Mouse (Mus musculus): ENCODE measurements at regions not wholly inside any gene's neighbourhood (a gene's known extent, or its start where the extent isn't known, plus 50 kb on each side); places are given as distances from the start of the nearest gene placed in this dataset.

GRCm38 (mm10) chr3:125155319-125155718, 248.6 kb upstream of the Ndst4 start:
- Histone ChIP-seq H3K9ac (no peak overlapping the region), H3K36me3 (no peaks in the 10 kb centered on the region), H3K4me1 (replicated peaks) (no peaks in the 10 kb centered on the region), H3K4me2 (no peak overlapping the region), H3K27ac (no peak overlapping the region), H3K9me3 (replicated peaks) (no peaks in the 10 kb centered on the region), H3K27me3 (no peaks in the 10 kb centered on the region), H3K4me3 (no peak overlapping the region)
- WGBS, result 47% methylated on average over 1 of the region's 1 CpGs
- no peak for ATAC-seq (replicated peaks; ENCODE audit: insufficient number of reproducible peaks, insufficient read depth, low FRiP score, low read depth)

- Histone ChIP-seq H3K27me3 (no peaks in the 10 kb centered on the region), H3K9me3 (replicated peaks) (no peaks in the 10 kb centered on the region)
- no peak for ATAC-seq (replicated peaks; ENCODE audit: insufficient number of reproducible peaks, insufficient read depth, low FRiP score, low read depth)
Observed at GRCm38 (mm10) chr3:125159763-125160162, 244.1 kb upstream of the Ndst4 start.

GRCm38 (mm10) chr3:125190571-125190970, 213.3 kb upstream of the Ndst4 start:
- Histone ChIP-seq H3K9ac (no peak overlapping the region), H3K4me3 (no peak overlapping the region), H3K4me1 (replicated peaks) (no peaks in the 10 kb centered on the region), H3K27me3 (no peaks in the 10 kb centered on the region), H3K36me3 (no peaks in the 10 kb centered on the region), H3K9me3 (replicated peaks) (no peaks in the 10 kb centered on the region), H3K27ac (no peak overlapping the region), H3K4me2 (no peak overlapping the region)
- no peak for ATAC-seq (replicated peaks; ENCODE audit: insufficient number of reproducible peaks, insufficient read depth, low FRiP score, low read depth)

More at GRCm38 (mm10) chr3:125159763-125160162, 244.1 kb upstream of the Ndst4 start:
- no peak overlapping the region for H3K27ac ChIP-seq
- no peak overlapping the region for H3K4me3 ChIP-seq
- 73% methylated on average over 5 of the region's 5 CpGs for WGBS
- no peaks in the 10 kb centered on the region for H3K36me3 ChIP-seq
- no peak overlapping the region for H3K4me2 ChIP-seq
- H3K9ac ChIP-seq, result no peak overlapping the region
- no peaks in the 10 kb centered on the region for H3K4me1 ChIP-seq (replicated peaks)

GRCm38 (mm10) chr3:125220913-125221312, 183.0 kb upstream of the Ndst4 start:
- H3K36me3 ChIP-seq, result no peaks in the 10 kb centered on the region
- ATAC-seq (replicated peaks; ENCODE audit: insufficient number of reproducible peaks, insufficient read depth, low FRiP score, low read depth), result no peak
- 75% methylated on average over 2 of the region's 2 CpGs for WGBS
- H3K27me3 ChIP-seq, result no peaks in the 10 kb centered on the region
- H3K27ac ChIP-seq, result no peak overlapping the region
- no peak overlapping the region for H3K9ac ChIP-seq
- no peaks in the 10 kb centered on the region for H3K9me3 ChIP-seq (replicated peaks)
- H3K4me2 ChIP-seq, result no peak overlapping the region
- H3K4me3 ChIP-seq, result no peak overlapping the region
- no peaks in the 10 kb centered on the region for H3K4me1 ChIP-seq (replicated peaks)

GRCm38 (mm10) chr3:125251124-125251523, 152.8 kb upstream of the Ndst4 start:
- no peak overlapping the region for H3K27ac ChIP-seq
- no peak overlapping the region for H3K4me3 ChIP-seq
- ATAC-seq (replicated peaks; ENCODE audit: insufficient number of reproducible peaks, insufficient read depth, low FRiP score, low read depth), result no peak
- no peaks in the 10 kb centered on the region for H3K4me1 ChIP-seq (replicated peaks)
- no peaks in the 10 kb centered on the region for H3K9me3 ChIP-seq (replicated peaks)
- H3K4me2 ChIP-seq, result no peak overlapping the region
- WGBS, result 71% methylated on average over 3 of the region's 3 CpGs
- H3K36me3 ChIP-seq, result no peaks in the 10 kb centered on the region
- no peak overlapping the region for H3K9ac ChIP-seq
- H3K27me3 ChIP-seq, result no peaks in the 10 kb centered on the region

GRCm38 (mm10) chr3:125260909-125261308, 143.0 kb upstream of the Ndst4 start:
- Histone ChIP-seq H3K4me1 (replicated peaks) (no peaks in the 10 kb centered on the region), H3K4me3 (no peak overlapping the region), H3K27ac (no peak overlapping the region), H3K9me3 (replicated peaks) (no peaks in the 10 kb centered on the region), H3K36me3 (no peaks in the 10 kb centered on the region), H3K4me2 (no peak overlapping the region), H3K27me3 (no peaks in the 10 kb centered on the region), H3K9ac (no peak overlapping the region)
- no peak for ATAC-seq (replicated peaks; ENCODE audit: insufficient number of reproducible peaks, insufficient read depth, low FRiP score, low read depth)
- WGBS, result 56% methylated on average over 2 of the region's 2 CpGs

GRCm38 (mm10) chr3:125270695-125271094, 133.2 kb upstream of the Ndst4 start:
- H3K36me3 ChIP-seq, result no peaks in the 10 kb centered on the region
- peak overlapping the region; percentile 11; the same call in 1 of the 2 replicates for H3K4me2 ChIP-seq
- no peak overlapping the region for H3K27ac ChIP-seq
- H3K27me3 ChIP-seq, result no peaks in the 10 kb centered on the region
- WGBS, result 40% methylated on average over 5 of the region's 5 CpGs
- H3K9me3 ChIP-seq (replicated peaks), result no peaks in the 10 kb centered on the region
- no peak overlapping the region for H3K4me3 ChIP-seq
- no peak overlapping the region for H3K9ac ChIP-seq
- ATAC-seq (replicated peaks; ENCODE audit: insufficient number of reproducible peaks, insufficient read depth, low FRiP score, low read depth), result no peak
- H3K4me1 ChIP-seq (replicated peaks), result no peaks in the 10 kb centered on the region

- Histone ChIP-seq H3K27ac (no peak overlapping the region), H3K4me2 (peak overlapping the region; percentile 11; the same call in 1 of the 2 replicates), H3K36me3 (no peaks in the 10 kb centered on the region), H3K4me3 (no peak overlapping the region), H3K9ac (no peak overlapping the region), H3K27me3 (no peaks in the 10 kb centered on the region), H3K4me1 (replicated peaks) (no peaks in the 10 kb centered on the region), H3K9me3 (replicated peaks) (no peaks in the 10 kb centered on the region)
- WGBS, result 16% methylated on average over 2 of the region's 2 CpGs
- no peak for ATAC-seq (replicated peaks; ENCODE audit: insufficient number of reproducible peaks, insufficient read depth, low FRiP score, low read depth)
Observed at GRCm38 (mm10) chr3:125271215-125271614, 132.7 kb upstream of the Ndst4 start.

- no peaks in the 10 kb centered on the region for H3K4me1 ChIP-seq (replicated peaks)
- H3K27ac ChIP-seq, result no peak overlapping the region
- H3K4me2 ChIP-seq, result no peak overlapping the region
- H3K36me3 ChIP-seq, result no peaks in the 10 kb centered on the region
- H3K27me3 ChIP-seq, result no peaks in the 10 kb centered on the region
- H3K4me3 ChIP-seq, result no peak overlapping the region
- no peak overlapping the region for H3K9ac ChIP-seq
- H3K9me3 ChIP-seq (replicated peaks), result no peaks in the 10 kb centered on the region
- ATAC-seq (replicated peaks; ENCODE audit: insufficient number of reproducible peaks, insufficient read depth, low FRiP score, low read depth), result no peak
Observed at GRCm38 (mm10) chr3:125278605-125279004, 125.3 kb upstream of the Ndst4 start.

GRCm38 (mm10) chr3:125279007-125279406, 124.9 kb upstream of the Ndst4 start:
- no peak overlapping the region for H3K4me2 ChIP-seq
- no peaks in the 10 kb centered on the region for H3K36me3 ChIP-seq
- H3K27ac ChIP-seq, result no peak overlapping the region
- H3K4me1 ChIP-seq (replicated peaks), result no peaks in the 10 kb centered on the region
- no peak overlapping the region for H3K9ac ChIP-seq
- no peaks in the 10 kb centered on the region for H3K9me3 ChIP-seq (replicated peaks)
- H3K27me3 ChIP-seq, result no peaks in the 10 kb centered on the region
- H3K4me3 ChIP-seq, result no peak overlapping the region
- 77% methylated on average over 2 of the region's 2 CpGs for WGBS
- ATAC-seq (replicated peaks; ENCODE audit: insufficient number of reproducible peaks, insufficient read depth, low FRiP score, low read depth), result no peak

- Histone ChIP-seq H3K4me1 (replicated peaks) (no peaks in the 10 kb centered on the region), H3K27me3 (no peaks in the 10 kb centered on the region), H3K9ac (no peak overlapping the region), H3K36me3 (no peaks in the 10 kb centered on the region), H3K4me2 (no peak overlapping the region), H3K4me3 (no peak overlapping the region), H3K9me3 (replicated peaks) (no peaks in the 10 kb centered on the region), H3K27ac (no peak overlapping the region)
- no peak for ATAC-seq (replicated peaks; ENCODE audit: insufficient number of reproducible peaks, insufficient read depth, low FRiP score, low read depth)
Observed at GRCm38 (mm10) chr3:125279610-125280009, 124.3 kb upstream of the Ndst4 start.

GRCm38 (mm10) chr3:125288598-125288997, 115.3 kb upstream of the Ndst4 start:
- Histone ChIP-seq H3K36me3 (no peaks in the 10 kb centered on the region), H3K4me2 (no peak overlapping the region), H3K9me3 (replicated peaks) (no peaks in the 10 kb centered on the region), H3K4me3 (no peak overlapping the region), H3K4me1 (replicated peaks) (no peaks in the 10 kb centered on the region), H3K27ac (no peak overlapping the region), H3K9ac (no peak overlapping the region), H3K27me3 (no peaks in the 10 kb centered on the region)
- ATAC-seq (replicated peaks; ENCODE audit: insufficient number of reproducible peaks, insufficient read depth, low FRiP score, low read depth), result no peak
- WGBS, result 78% methylated on average over 1 of the region's 1 CpGs
